Mouse (Mus musculus): ENCODE results near the gene Wdr18.

DNA sequence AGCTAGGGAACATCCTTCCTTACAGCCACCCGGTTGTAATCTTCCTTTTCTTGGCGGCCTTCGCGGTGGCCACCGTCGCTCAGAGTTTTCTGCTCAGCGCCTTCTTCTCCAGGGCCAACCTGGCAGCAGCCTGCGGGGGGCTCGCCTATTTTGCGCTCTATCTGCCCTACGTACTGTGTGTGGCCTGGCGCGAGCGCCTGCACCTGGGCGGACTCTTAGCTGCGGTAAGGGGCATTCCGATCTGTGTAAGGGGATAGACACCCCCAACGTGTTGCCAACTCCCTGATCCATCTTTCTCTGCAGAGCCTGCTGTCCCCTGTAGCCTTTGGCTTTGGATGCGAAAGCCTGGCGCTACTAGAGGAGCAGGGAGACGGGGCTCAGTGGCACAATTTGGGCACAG, 42.9 kb downstream of the Wdr18 start:
- TF ChIP-seq CTCF (IDR thresholded peaks at IDR 0.05; ENCODE audit: extremely low read depth, insufficient read depth, low read length) (no peak), POLR2A (IDR thresholded peaks at IDR 0.05; ENCODE audit: extremely low read depth, insufficient read depth, low read length) (no peak)

Data from cortical plate, adult 2 months (tissue).